Mouse (Mus musculus): ENCODE measurements around the gene Ncoa4. TPM values are rescaled to one million over a fixed set of nuclear protein-coding genes. Genes with fewer than 3 reads are reported as not detected.

Ncoa4 gene
- total RNA-seq, 2 experiments from 2014 or later = 194 to 226 TPM

DNA sequence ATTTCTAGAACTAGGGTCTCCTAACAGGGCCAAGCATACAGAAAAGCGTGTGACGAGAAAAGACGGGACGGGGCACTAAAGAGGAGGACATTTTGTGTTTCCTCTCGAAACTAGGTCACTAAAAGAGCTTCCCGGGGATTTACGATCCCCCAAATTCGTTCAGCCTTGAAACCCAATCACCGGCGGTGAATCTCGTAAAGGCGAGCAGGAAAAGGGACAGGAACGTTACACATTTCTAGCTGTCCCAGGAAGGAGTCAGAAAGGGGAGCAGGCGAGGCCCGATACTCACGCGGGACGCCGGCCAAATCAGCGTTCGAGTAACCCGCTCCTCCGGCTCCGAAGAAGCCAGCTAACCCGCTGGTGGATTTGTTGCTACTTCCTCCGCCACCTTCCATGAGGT lies 41.7 kb downstream of the Ncoa4 start:
- no peak for DNase-seq

DNA sequence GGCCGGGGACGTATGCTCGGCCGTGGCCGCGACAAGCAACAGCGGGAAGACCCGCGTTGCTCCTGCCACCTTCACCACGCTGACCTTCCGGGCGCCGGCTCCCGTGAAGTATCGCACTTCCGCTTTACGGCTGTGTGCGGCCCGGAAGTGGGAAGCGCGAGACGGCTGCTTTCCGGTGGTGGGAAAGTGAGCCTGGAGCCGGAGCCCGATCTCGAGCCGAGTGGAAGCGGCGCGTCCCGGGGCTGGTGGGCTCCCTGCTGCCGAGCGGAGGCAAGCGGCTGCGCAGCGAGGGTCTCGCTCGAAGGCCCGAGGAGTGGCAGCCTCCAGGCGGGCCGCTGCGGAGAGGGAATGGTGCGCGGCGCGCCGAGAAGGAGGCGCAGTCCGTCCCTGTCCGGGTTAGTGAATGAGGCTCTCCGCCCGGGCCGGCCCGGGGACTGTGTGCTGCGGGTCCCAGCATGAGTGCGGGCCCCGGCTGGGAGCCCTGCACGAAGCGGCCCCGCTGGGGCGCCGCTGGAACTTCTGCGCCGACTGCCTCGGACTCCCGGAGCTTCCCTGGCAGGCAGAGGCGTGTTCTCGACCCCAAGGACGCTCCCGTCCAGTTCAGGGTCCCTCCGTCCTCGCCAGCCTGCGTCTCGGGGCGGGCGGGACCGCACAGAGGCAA lies 42.3 kb downstream of the Ncoa4 start, which contains the start of the genes Timm23 and Parg:
Timm23 (minus strand) TSS at position 108 of the 661 bp plus-strand sequence.
Parg (plus strand) TSS at position 159 of the 661 bp plus-strand sequence.
- DNase-seq = peak; percentile 93

DNA sequence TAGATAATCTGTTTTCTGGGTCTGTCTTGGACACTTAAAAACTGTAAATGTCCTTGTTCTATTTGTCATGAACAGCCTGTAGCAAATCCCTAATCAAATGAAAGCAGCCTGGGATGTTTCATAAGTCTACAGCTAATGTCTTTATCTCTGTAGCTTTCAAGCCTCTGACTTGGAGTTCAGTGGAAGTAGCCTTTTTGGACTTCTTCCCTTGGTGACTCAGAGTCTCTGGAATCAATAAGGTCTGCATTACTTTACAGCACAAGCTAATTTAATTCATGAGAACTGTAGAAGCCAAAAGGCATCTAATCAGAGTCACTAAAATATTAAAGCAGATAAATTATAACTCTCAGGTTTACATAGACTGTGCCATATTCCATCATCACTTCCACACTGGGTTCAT lies 66.9 kb downstream of the Ncoa4 start:
- DNase-seq = no peak

DNA sequence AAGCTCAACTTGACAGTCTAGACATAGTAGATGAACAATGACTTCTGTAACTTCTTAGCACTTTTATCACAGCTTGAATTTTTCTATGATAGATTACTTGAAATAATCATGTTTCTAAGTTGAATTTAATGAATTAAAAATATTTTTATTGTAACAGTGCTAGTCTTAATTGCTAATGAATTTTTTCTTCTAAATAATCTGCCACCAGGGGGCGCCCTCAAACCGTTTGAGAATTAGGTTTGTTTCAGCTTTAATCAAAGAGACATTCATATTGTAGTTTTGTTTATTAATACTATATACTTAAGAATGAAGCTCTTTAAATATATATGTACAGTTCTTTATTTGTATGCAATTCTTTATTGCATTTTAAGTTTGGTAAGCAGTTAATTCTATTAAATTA lies 69.3 kb downstream of the Ncoa4 start:
- DNase-seq = peak; percentile 48 to 70

Other genes with a start within 250 kb of the Ncoa4 start
- gene Galnt15, start 130.9 kb upstream of the Ncoa4 start, total RNA-seq (2021) = 1 to 10 TPM; 5.3 to 9.9 TPM
- gene Oxnad1, start 74.5 kb upstream of the Ncoa4 start, total RNA-seq (2021) = 10 to 100 TPM; 33.9 to 40.8 TPM
- gene Dph3, start 74.1 kb upstream of the Ncoa4 start, total RNA-seq (2021) = 10 to 100 TPM; 61.1 to 72.5 TPM
- not detected for gene Msmb, start 17.8 kb upstream of the Ncoa4 start, total RNA-seq (2021)
- 100 to 1,000 TPM; 119 to 145 TPM for gene Timm23, start 42.0 kb downstream of the Ncoa4 start, total RNA-seq (2021)
- 10 to 100 TPM; 58.1 to 63.2 TPM for gene Parg, start 42.1 kb downstream of the Ncoa4 start, total RNA-seq (2021)
- gene Ogdhl, start 162.2 kb downstream of the Ncoa4 start, total RNA-seq (2021) = 1 to 10 TPM; 7.0 to 7.1 TPM
- not detected for gene 1700024G13Rik, start 228.5 kb downstream of the Ncoa4 start, total RNA-seq (2021)

Measured in adrenal gland, postnatal 36 days (tissue).